Mouse (Mus musculus): ENCODE data around the gene Golga7b. TPM values are rescaled to one million over a fixed set of nuclear protein-coding genes. Genes with fewer than 3 reads are reported as not detected.

The Golga7b gene
- polyA plus RNA-seq (2016; fragmentation: Nextera tagmentation; extraction: Ambion mirVana), result 19.8 and 22.9 TPM in 2 replicates

DNA sequence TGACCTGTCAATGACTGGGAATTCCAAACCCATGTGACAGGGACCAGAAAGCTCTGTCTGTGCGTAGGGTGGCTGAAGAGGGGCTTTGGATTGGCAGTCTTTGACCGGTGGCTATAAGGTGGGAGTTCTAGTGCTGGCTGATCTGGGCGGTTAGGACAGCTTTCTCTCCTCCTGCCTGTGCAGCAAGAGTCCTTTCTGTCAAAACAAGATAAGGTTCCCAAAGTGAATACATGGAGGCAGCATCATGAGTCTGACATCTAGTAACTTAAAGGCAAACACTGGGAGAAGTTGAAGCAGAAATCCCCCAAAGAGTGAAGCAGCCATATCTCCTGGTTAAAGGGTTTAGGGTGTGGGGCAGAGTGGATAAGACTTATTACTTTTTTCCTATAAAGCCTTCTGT, at the start of gene Golga7b:
TSS of gene Golga7b (plus strand) at position 56 of the 400 bp plus-strand sequence.
- Histone ChIP-seq H3K4me3 (no peak within 1 kb of the TSS), H3K27me3 (replicated peaks) (no peaks in the 10 kb centered on the region), H3K4me2 (replicated peaks) (no peak within 1 kb of the TSS), H3K36me3 (no peaks in the 10 kb centered on the region), H3K4me1 (no peaks in the 10 kb centered on the region), H3K9ac (no peak within 1 kb of the TSS), H3K27ac (no peak within 1 kb of the TSS), H3K9me3 (no peaks in the 10 kb centered on the region)
- no peak for ATAC-seq (ENCODE audit: low FRiP score, low read depth)
- WGBS, result 91% methylated on average over 3 of the region's 3 CpGs

DNA sequence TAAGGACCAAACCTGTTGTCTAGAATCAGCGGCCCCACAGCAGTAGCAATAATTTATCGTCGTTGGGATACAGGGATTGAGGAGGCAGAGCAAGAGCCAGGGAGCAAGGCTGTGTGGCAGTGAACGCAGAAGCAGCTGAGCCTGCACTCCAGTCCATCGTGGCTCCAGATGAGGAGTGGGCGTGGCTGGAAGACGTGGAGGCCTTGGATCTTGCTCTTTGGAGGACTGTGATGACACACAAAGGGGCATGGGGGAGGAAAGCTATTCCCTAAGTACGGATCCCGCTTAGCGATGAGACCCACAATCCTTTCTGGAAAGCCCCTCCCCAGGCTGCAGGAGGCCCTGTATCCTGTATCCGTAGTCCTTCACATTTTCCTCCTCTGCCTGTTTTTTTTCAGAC, 49.3 kb upstream of the Golga7b start:
- 49% methylated on average over 11 of the region's 11 CpGs for WGBS
- peaks cover 47% of the 10 kb centered on the region for H3K27me3 ChIP-seq (replicated peaks)

DNA sequence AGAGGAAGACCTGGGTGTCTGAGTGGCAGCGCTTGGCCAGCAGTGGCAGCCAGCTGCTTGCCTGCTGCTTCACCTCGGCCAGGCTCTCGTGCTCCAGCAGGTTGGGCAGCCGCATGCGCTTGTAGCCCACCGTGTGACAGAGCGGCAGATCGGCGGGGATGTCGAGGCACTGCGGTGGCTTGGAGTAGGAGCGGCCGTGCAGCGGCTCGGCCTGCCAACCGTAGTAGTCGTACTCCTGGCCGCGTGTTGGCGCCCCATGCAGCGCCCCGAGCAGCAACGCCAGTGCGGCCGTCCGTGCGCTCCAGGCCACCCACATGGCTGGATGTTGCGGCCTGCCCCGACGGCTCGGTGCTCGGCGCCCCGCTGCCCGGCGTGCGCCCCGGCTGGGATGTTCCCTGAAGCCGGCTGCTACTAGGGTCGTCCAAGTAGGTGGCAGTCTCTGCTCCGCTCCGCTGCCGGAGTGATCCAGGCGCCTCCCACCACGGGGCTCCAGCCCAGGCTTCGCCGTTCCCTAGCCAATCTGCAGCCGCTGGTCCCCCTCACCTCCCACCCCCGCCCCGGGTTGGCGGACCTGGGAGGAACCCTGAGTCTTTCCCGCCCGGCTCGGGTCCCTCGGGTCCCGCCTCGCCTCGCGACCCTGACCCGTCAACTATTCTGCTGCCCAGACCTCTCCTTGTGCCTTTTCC, 45.5 kb upstream of the Golga7b start, which contains the start of gene Sfrp5:
TSS of gene Sfrp5 (minus strand) at position 557 of the 686 bp plus-strand sequence.
- Histone ChIP-seq H3K4me1 (peaks cover 13% of the 10 kb centered on the region; the same call in 1 of the 2 replicates), H3K27ac (no peak within 1 kb of the TSS), H3K4me2 (replicated peaks) (peak within 1 kb of the TSS; percentile 55), H3K4me3 (peak within 1 kb of the TSS; percentile 31), H3K27me3 (replicated peaks) (peaks cover 56% of the 10 kb centered on the region), H3K36me3 (no peaks in the 10 kb centered on the region), H3K9ac (peak within 1 kb of the TSS; percentile 13; the same call in 1 of the 2 replicates), H3K9me3 (no peaks in the 10 kb centered on the region)
- 0 out of 2 replicates have a peak, but pooled peaks have one; percentile 39 for ATAC-seq (ENCODE audit: low FRiP score, low read depth)
- WGBS, result under 1% methylated on average over 60 of the region's 60 CpGs

More for the DNA sequence above, 49.3 kb upstream of the Golga7b start:
- Histone ChIP-seq H3K36me3 (no peaks in the 10 kb centered on the region), H3K4me2 (replicated peaks) (no peak overlapping the region), H3K9me3 (no peaks in the 10 kb centered on the region), H3K27ac (no peak overlapping the region), H3K4me3 (no peak overlapping the region), H3K4me1 (peaks cover 16% of the 10 kb centered on the region; the same call in 1 of the 2 replicates), H3K9ac (no peak overlapping the region)
- ATAC-seq (ENCODE audit: low FRiP score, low read depth), result no peak

DNA sequence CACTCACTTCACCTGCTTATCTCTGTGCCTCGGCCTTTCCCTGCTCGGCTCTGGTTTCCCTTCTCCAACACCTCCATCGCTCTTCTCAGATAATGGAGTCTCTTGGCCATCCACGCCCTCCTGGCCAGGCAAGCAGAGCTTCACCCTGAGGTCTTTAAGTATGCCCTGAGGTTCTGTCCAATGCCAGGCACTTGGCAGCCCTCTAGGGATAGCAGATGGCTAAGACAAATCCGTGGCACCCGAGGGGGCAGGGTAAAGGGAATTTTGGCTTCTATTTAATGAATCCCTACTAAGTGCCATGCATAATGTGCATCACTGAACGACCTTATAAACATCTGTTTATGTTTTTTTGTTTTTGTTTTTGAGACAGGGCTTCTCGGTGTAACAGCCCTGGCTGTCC, 44.9 kb upstream of the Golga7b start:
- H3K27me3 ChIP-seq (replicated peaks), result peaks cover 56% of the 10 kb centered on the region
- no peak overlapping the region for H3K4me3 ChIP-seq
- ATAC-seq (ENCODE audit: low FRiP score, low read depth), result no peak
- no peak overlapping the region for H3K9ac ChIP-seq
- peaks cover 13% of the 10 kb centered on the region; the same call in 1 of the 2 replicates for H3K4me1 ChIP-seq
- H3K36me3 ChIP-seq, result no peaks in the 10 kb centered on the region
- WGBS, result 41% methylated on average over 8 of the region's 8 CpGs
- H3K27ac ChIP-seq, result no peak overlapping the region
- no peaks in the 10 kb centered on the region for H3K9me3 ChIP-seq
- peak overlapping the region; percentile 55 for H3K4me2 ChIP-seq (replicated peaks)

DNA sequence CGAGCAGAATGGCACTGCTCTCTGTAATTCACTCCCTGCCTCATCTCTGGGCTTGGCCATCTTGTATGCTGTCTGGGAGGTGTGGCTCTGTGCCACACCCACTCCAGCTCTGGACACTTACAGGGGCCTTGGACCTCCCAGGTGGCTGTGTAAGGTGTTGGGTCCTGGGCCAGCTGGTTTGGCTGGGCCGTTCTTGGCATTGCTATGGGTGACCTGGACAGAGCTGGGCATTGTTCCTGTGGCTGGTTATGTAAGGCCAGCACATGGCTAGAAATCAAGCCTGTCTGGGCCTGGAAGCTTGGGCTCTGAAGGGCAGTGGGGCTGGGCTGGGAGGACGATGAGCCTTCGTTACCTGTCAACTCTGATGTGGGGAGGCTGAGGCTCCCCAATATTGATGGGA, 43.1 kb upstream of the Golga7b start:
- no peak for ATAC-seq (ENCODE audit: low FRiP score, low read depth)
- Histone ChIP-seq H3K27me3 (replicated peaks) (peaks cover 46% of the 10 kb centered on the region), H3K4me2 (replicated peaks) (no peak overlapping the region), H3K4me3 (no peak overlapping the region), H3K9me3 (no peaks in the 10 kb centered on the region), H3K36me3 (no peaks in the 10 kb centered on the region), H3K9ac (no peak overlapping the region), H3K4me1 (peaks cover 13% of the 10 kb centered on the region; the same call in 1 of the 2 replicates), H3K27ac (no peak overlapping the region)
- 87% methylated on average over 4 of the region's 4 CpGs for WGBS

DNA sequence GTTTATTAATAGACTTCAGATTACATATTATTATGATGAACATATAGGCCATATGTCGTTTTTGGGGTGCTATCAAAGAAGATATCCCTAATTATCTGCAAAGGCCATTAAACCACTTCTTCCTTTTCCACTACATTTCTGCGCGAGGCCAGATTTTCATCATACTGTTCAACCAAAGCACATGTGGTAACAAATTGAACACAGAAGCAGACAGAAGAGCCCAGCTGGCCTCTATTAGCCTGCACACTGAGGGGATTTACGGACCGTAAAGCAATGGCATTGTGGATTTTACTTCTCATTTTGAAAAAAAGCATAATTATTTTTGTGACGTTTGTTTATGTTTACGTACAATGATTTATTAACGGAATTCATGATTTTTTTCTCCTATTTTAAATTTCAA, 42.2 kb upstream of the Golga7b start:
- H3K4me3 ChIP-seq, result no peak overlapping the region
- no peaks in the 10 kb centered on the region for H3K36me3 ChIP-seq
- H3K27ac ChIP-seq, result no peak overlapping the region
- peaks cover 21% of the 10 kb centered on the region; the same call in 1 of the 2 replicates for H3K4me1 ChIP-seq
- ATAC-seq (ENCODE audit: low FRiP score, low read depth), result no peak
- H3K9me3 ChIP-seq, result no peaks in the 10 kb centered on the region
- 74% methylated on average over 8 of the region's 8 CpGs for WGBS
- H3K27me3 ChIP-seq (replicated peaks), result peaks cover 37% of the 10 kb centered on the region
- H3K9ac ChIP-seq, result no peak overlapping the region
- H3K4me2 ChIP-seq (replicated peaks), result no peak overlapping the region

DNA sequence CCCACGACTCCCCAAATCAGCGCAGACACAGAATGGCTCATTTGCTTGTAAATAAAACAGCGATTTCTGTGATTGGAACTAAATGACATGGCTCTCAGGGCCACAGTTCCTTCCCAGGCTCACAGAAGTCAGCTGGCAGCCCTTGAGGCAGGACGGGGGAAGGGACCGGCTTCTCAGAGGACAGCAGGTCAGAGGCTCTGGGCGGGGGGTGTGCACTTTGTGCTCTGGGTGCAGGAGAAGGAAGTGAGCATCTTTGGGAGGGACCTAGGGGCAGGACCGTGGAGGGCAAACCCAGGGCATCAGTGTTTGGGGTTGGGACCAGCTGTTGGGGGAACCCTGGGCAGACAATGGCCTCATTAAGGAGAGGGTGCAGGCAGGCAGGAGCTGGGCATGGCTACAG, 37.9 kb upstream of the Golga7b start:
- no peaks in the 10 kb centered on the region for H3K27me3 ChIP-seq (replicated peaks)
- ATAC-seq (ENCODE audit: low FRiP score, low read depth), result no peak
- WGBS, result 54% methylated on average over 7 of the region's 7 CpGs

DNA sequence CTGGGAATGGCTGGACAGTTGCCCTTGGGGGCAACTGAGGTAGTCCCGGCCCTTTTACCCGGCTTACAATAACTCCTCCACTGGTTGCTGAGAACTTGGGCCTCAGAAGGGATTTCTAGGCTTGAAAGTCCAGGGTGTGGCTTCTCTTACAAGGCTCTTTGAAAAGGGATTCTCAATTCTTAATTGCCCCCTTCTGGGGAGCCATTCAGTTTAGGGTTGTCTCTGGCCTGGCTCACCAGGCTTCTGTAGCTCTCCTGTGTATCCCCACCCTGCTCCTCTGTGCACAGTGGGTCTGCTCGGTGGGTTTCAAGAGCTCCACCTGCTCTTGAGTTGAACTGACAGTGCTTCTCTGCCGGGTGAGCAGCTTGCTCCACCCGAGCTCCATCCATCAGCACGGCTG, 37.4 kb upstream of the Golga7b start:
- no peak for ATAC-seq (ENCODE audit: low FRiP score, low read depth)

More for the DNA sequence above, 37.9 kb upstream of the Golga7b start:
- H3K9ac ChIP-seq, result no peak overlapping the region
- H3K4me2 ChIP-seq (replicated peaks), result no peak overlapping the region
- no peak overlapping the region for H3K27ac ChIP-seq
- no peaks in the 10 kb centered on the region for H3K9me3 ChIP-seq
- H3K36me3 ChIP-seq, result no peaks in the 10 kb centered on the region
- peaks cover 8% of the 10 kb centered on the region; the same call in 1 of the 2 replicates for H3K4me1 ChIP-seq
- H3K4me3 ChIP-seq, result no peak overlapping the region

DNA sequence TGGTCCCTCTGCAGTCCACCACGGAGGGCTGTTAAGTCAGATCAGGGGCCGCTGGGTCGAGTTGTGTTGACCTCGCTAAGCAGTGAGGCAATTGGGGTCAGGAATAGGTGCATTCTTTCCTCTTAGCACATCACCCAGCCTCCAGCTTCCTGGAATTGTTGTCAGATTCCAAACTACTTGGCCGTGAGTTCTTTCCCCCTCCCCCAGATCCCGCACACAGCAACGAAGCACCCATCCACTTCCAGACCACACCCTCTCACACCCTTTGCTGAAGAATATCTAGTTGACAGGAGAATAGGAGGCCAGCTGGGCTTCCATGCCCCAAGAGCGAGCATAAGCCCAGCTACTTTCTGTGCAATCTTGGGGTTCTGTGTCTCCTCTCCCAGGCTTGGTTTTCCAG, 35.4 kb upstream of the Golga7b start:
- 44% methylated on average over 8 of the region's 8 CpGs for WGBS
- H3K4me2 ChIP-seq (replicated peaks), result no peak overlapping the region
- H3K9ac ChIP-seq, result no peak overlapping the region
- no peaks in the 10 kb centered on the region for H3K9me3 ChIP-seq
- H3K36me3 ChIP-seq, result no peaks in the 10 kb centered on the region
- no peak for ATAC-seq (ENCODE audit: low FRiP score, low read depth)
- no peak overlapping the region for H3K4me3 ChIP-seq
- no peaks in the 10 kb centered on the region for H3K27me3 ChIP-seq (replicated peaks)
- no peak overlapping the region for H3K27ac ChIP-seq
- H3K4me1 ChIP-seq, result peaks cover 8% of the 10 kb centered on the region; the same call in 1 of the 2 replicates

More for the DNA sequence above, 37.4 kb upstream of the Golga7b start:
- H3K27me3 ChIP-seq (replicated peaks), result no peaks in the 10 kb centered on the region
- no peaks in the 10 kb centered on the region for H3K9me3 ChIP-seq
- no peak overlapping the region for H3K27ac ChIP-seq
- H3K9ac ChIP-seq, result no peak overlapping the region
- WGBS, result 56% methylated on average over 6 of the region's 6 CpGs
- H3K4me1 ChIP-seq, result peaks cover 8% of the 10 kb centered on the region; the same call in 1 of the 2 replicates
- H3K4me2 ChIP-seq (replicated peaks), result no peak overlapping the region
- H3K36me3 ChIP-seq, result no peaks in the 10 kb centered on the region
- H3K4me3 ChIP-seq, result no peak overlapping the region

DNA sequence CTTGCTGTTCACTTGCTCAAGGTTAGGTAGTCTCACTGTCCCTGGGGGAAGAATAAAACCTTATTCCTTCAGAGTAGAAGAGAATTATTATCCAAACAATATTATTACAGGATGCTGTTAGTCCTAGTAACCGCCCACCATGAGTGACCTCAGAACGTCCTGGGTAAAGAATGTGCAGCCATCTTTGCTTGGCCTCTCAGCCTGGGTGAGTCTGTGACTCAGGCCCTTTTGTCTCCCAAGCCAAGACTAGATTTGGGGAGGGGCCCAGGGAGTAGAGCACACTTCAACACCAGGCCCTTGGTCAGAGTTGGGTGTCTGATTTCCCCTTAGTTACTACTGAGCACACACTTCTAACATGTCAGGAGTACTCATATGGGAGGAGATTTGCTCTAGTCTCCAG, 32.8 kb upstream of the Golga7b start:
- no peak overlapping the region for H3K4me2 ChIP-seq (replicated peaks)
- H3K27me3 ChIP-seq (replicated peaks), result no peaks in the 10 kb centered on the region
- peaks cover 5% of the 10 kb centered on the region; the same call in 1 of the 2 replicates for H3K4me1 ChIP-seq
- H3K9ac ChIP-seq, result no peak overlapping the region
- no peak overlapping the region for H3K4me3 ChIP-seq
- H3K9me3 ChIP-seq, result no peaks in the 10 kb centered on the region
- no peak for ATAC-seq (ENCODE audit: low FRiP score, low read depth)
- no peaks in the 10 kb centered on the region for H3K36me3 ChIP-seq
- no peak overlapping the region for H3K27ac ChIP-seq
- 76% methylated on average over 2 of the region's 2 CpGs for WGBS

DNA sequence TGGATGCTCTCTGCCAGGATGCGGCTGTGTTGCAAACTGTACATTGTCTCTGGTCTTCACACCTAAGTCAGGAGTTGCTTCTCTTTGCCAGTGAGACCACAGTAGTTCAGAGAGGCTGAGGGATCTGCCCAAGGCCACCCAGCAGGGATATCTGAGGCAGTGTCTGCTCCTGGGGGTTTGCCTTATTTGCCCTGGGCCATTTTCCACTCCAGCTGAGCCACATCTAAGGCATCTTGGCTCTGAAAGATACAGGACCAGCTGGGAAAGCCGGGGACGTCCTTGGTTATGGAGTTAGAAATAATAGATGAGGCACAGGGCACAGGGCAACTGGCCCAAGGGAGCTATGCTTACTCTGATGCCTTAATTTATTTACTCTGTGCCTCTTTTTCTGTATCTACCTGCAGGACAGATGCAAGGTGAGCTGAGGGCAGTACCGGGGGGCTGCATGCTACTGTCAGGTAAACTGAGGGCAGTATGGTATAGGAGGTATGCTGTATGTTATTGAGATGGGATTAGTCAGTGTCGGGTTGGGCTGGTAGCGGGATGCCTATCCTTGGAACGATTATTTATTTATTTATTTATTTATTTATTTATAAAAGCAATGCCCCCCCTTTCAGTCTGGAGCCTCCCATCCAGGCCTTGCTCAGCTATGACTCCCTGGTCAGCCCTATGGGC, 30.5 kb upstream of the Golga7b start:
- H3K4me2 ChIP-seq (replicated peaks), result no peak overlapping the region
- H3K27me3 ChIP-seq (replicated peaks), result no peaks in the 10 kb centered on the region
- H3K36me3 ChIP-seq, result no peaks in the 10 kb centered on the region
- ATAC-seq (ENCODE audit: low FRiP score, low read depth), result peak; percentile 37; the same call in 1 of the 2 replicates
- H3K27ac ChIP-seq, result no peak overlapping the region
- no peak overlapping the region for H3K4me3 ChIP-seq
- 69% methylated on average over 7 of the region's 7 CpGs for WGBS
- H3K4me1 ChIP-seq, result no peaks in the 10 kb centered on the region
- H3K9ac ChIP-seq, result no peak overlapping the region
- no peaks in the 10 kb centered on the region for H3K9me3 ChIP-seq

DNA sequence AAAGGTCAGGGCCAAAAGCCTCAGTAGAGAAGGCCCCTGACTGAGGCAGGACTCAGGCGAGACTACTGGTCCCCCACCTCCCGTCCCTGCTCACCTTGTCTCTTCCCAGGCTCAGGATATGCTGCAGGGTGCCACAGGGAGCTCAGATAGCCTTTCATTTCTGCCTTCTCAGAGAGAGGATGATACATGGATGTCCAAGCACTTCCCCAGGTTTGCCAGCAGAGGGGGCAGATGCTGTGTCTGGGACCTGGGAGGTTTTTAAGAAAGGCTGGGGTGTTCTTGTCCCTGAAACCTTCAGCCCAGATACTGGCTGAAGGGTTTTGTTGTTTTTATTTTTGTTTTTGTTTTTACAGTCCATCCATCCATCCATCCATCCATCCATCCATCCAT, 30.0 kb upstream of the Golga7b start:
- Histone ChIP-seq H3K27me3 (replicated peaks) (no peaks in the 10 kb centered on the region), H3K27ac (no peak overlapping the region), H3K4me3 (no peak overlapping the region), H3K9ac (no peak overlapping the region), H3K4me1 (no peaks in the 10 kb centered on the region), H3K9me3 (no peaks in the 10 kb centered on the region), H3K4me2 (replicated peaks) (no peak overlapping the region), H3K36me3 (no peaks in the 10 kb centered on the region)
- WGBS, result 11% methylated on average over 2 of the region's 2 CpGs
- ATAC-seq (ENCODE audit: low FRiP score, low read depth), result peak; percentile 44; the same call in 1 of the 2 replicates

Data from neural tube, embryonic 12.5 days (tissue).